Mouse (Mus musculus) E14TG2a.4 (cell line): ENCODE measurements around the gene Atg4b.

Source experiments
- CTCF ChIP-seq: conservative IDR thresholded peaks from 2 replicates; pipeline ENCODE4 v1.5.1; 2014; ENCODE audit warnings: low read length
- NANOG ChIP-seq: IDR thresholded peaks from 2 replicates; pipeline ENCODE4 v1.6.1; 2014; ENCODE audit warnings: borderline replicate concordance, low read length, mixed read lengths

DNA sequence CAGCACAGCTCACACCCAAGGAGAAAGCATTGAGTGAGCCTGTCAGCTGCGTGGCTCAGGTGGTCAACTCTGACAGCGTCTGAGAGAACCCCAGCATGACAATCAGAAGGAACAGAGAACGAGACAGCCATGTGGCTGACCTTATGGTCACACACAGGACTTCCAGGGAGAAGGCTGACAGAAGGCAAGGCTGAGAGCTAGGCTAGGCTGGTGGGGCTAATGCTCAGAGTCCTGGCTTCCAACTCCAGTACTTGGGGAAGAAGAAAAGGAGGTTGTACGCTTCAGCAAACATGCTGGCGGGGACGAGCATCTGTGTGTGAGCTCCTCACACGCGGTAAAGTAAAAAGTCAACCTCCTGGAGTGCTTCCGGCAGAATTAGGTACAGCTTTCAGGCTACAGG is 47.0 kb upstream of the Atg4b start:
- TF ChIP-seq CTCF (no peak), NANOG (no peak)
